Mouse (Mus musculus): Measurements from ENCODE around the gene Nsun3.
"Not testable (repeated sequence)": the region's sequence is repeated elsewhere in the genome, so short reads cannot be mapped to it uniquely, and the experiment has no call there.

The Nsun3 gene

GRCm38 (mm10) chr16:62753597-62753996 is 33.0 kb downstream of the Nsun3 start:
- CTCF ChIA-PET: interaction anchor here (0.6 kb wide), 1 partner anchor 109 kb away, joined by 3 read pairs; no protein-coding TSS in a partner anchor

- CTCF ChIA-PET: interaction anchor here (0.6 kb wide), 2 partner anchors 53 to 109 kb away, joined by 3 read pairs; no protein-coding TSS in a partner anchor
These were observed 33.5 kb downstream of the Nsun3 start for GRCm38 (mm10) chr16:62753079-62753478.

GRCm38 (mm10) chr16:62745875-62746274 is 40.7 kb downstream of the Nsun3 start:
- CTCF ChIA-PET: no interaction called here

DNA sequence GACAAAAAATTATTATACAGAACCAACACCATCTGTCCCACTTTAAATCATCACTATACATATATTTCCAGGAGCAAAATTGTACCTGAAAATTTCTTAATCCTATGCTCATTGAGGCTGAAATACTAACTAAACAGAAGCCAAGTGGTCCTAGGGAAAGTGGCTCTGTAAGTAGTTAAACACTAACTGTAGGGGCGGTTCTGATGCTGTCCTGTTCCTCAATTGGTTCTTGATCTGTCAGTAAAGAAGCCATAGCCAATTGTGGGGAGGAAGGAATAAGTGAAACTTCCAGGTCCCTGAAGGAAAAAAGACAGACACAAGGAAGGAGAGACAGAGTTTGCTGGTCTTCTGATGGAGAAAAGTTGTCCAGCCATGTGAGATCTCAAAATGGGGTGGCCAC is 52.3 kb downstream of the Nsun3 start:
- CTCF ChIA-PET: no interaction called here

- CTCF ChIA-PET: no interaction called here
These were observed 56.3 kb downstream of the Nsun3 start for GRCm38 (mm10) chr16:62730291-62730690.

GRCm38 (mm10) chr16:62729846-62730245 is 56.8 kb downstream of the Nsun3 start:
- CTCF ChIA-PET: no interaction called here

- CTCF ChIA-PET: not testable (repeated sequence)
These were observed 68.4 kb downstream of the Nsun3 start for GRCm38 (mm10) chr16:62718255-62718654.

DNA sequence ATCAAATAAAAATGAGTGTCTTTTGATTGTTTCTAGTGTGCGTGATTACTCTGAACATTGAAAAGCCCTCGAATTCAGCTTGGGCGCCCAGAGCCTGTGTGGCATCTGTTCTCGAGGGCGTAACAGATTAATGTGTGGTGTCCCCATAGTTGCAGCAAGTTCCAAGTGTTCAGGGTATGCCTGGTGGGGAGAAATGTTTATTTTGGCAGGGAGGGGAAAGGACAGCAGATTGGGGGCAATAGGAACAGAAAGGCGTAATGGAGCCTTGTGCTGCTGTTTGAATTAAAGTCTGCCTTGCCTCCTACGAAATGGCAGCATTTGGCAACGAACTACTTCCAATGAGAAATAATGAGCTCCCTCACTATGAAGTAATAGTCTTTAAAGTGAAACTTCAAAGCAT is 96.2 kb downstream of the Nsun3 start:
- CTCF ChIA-PET: no interaction called here

DNA sequence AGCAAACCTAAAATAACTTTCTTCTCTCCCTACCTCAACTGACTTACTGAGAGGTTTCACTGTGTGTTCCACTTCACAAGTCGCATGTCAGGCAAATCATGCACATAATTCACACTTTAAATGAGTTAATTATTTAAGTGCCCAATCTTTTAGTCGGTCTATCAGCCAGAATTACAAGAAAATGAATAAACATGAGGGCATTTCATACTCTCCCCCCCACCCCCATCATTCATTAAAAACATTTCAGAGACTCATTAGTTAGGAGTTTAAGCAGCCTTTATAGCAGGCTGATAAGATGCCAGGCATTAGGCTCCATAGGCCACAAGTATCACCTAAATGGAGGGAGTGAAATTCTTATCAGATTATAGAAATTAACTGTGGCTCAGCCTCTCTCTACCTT is 100.5 kb downstream of the Nsun3 start:
- CTCF ChIA-PET: no interaction called here

- CTCF ChIA-PET: no interaction called here
These were observed 101.1 kb downstream of the Nsun3 start for GRCm38 (mm10) chr16:62685494-62685893.

Data from spleen, embryonic (tissue).